Mouse (Mus musculus) brain, embryonic 14.5 days (tissue): ENCODE results near the gene Clps. TPM values are rescaled to one million over a fixed set of nuclear protein-coding genes. Genes with fewer than 3 reads are reported as not detected.

Experiments used
- DNase-seq: peaks from one replicate; pipeline ENCODE4 v3.0.0-alpha.2; 2011; ENCODE audit warnings: low read depth
- CTCF ChIP-seq: fragments of 200-500 bp; IDR thresholded peaks from 2 replicates; pipeline ENCODE4 v1.5.1; 2012; ENCODE audit warnings: inconsistent platforms, mild to moderate bottlenecking, moderate library complexity, borderline replicate concordance; ENCODE audit not compliant: insufficient read depth, insufficient read length; ENCODE audit errors: extremely low read depth
- POLR2A ChIP-seq: fragments of 200-500 bp; IDR thresholded peaks from 2 replicates; pipeline ENCODE4 v1.6.1; 2012; ENCODE audit warnings: mild to moderate bottlenecking, inconsistent platforms, borderline replicate concordance; ENCODE audit not compliant: poor library complexity, insufficient read depth, insufficient read length, severe bottlenecking; ENCODE audit errors: extremely low read depth
- polyA plus RNA-seq: library from polyadenylated mRNA; depleted of rRNA; stranded (reverse); fragments of >200 nt; gene quantifications from 2 replicates; pipeline ENCODE4 v1.2.3, GENCODE M21; 2012; rRNA removed

The Clps gene
- not detected in 2 replicates for polyA plus RNA-seq

- TF ChIP-seq CTCF (no peak), POLR2A (no peak)
- DNase-seq: no peak
These were observed at the start of gene Clps for GRCm38 (mm10) chr17:28560598-28560997. Gene Clps, minus strand, starts transcription at chr17:28560766.

- DNase-seq: no peak
These were observed 49.0 kb upstream of the Clps start for GRCm38 (mm10) chr17:28609543-28609942.

DNA sequence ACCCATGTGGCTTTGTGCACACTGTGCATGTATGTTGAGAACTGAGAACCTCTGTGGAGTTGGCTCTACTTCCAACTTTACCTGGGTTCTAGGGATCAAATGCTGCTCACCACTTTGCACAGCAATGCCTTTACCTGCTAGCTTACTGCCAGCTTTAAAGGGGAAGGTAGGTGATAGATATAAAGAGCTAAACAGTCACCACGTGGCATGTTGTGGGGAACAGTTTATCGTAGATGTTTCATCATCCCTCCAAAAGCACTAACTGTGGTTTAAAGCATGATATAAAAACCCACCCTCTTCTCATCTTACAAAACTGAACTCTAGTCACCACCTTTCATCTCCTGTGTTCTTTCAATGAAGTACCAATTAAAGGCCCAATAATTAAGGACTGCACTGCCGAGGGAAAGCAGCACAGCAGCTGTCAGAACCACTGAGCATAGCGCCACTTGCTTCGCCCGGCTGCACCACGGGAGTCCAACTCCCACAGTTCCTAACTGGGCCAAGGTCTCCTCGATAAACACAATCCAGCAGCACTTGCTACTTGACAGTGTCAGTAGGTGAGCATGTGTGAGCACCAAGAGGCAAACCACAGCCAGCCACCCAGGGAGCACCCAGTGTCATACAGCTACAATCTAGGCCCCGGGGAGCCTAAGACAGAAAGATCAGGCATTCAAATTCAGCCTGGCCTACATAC, 41.1 kb upstream of the Clps start:
- no peak for TF ChIP-seq CTCF
- no peak for TF ChIP-seq POLR2A
- DNase-seq: no peak

More at GRCm38 (mm10) chr17:28609543-28609942, 49.0 kb upstream of the Clps start:
- TF ChIP-seq CTCF (no peak), POLR2A (no peak)

DNA sequence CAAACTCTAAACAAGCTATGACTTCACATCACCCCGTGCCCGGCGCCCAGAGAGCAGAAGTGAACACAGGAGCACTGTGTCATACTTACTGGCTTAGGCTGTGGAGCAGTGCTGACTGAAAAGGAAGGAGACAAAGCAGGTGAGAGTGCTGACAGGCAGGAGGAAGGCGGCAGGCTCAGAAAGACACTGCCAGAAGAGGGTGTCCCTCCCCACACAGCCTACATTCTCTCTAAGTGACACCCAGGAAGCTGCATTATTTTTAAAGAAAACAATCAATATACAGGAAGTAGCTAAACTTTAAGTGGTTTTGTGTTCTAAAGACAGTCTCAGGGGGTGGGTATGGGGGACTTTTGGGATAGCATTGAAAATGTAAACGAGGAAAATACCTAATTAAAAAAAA, 40.2 kb upstream of the Clps start:
- DNase-seq: no peak
- TF ChIP-seq POLR2A (no peak), CTCF (no peak)

DNA sequence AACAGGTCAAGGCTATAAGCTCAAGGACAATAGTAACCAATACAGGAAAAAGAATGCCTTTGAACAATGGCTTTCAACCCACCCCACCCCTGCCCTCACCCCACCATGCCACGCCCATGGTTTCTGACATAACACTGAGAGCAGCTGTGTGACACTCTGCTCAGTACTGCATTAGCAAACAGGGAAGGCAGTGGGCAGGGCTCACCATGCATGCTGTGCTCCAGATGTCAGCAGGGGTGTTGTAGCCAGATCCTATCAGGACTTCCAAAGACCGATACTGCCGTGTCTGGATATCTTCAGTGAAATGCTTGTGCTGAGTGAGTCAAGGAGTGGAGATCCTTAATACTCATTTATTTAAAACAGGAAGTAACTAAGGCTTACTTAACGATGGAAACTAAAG, 33.4 kb upstream of the Clps start:
- no peak for DNase-seq
- no peak for TF ChIP-seq CTCF
- no peak for TF ChIP-seq POLR2A

GRCm38 (mm10) chr17:28592998-28593397, 32.4 kb upstream of the Clps start:
- peak; percentile 83 for DNase-seq
- TF ChIP-seq CTCF (peak; percentile 96), POLR2A (no peak)

- DNase-seq: no peak
- TF ChIP-seq CTCF: no peak
These were observed 30.9 kb upstream of the Clps start for GRCm38 (mm10) chr17:28591476-28591875.

DNA sequence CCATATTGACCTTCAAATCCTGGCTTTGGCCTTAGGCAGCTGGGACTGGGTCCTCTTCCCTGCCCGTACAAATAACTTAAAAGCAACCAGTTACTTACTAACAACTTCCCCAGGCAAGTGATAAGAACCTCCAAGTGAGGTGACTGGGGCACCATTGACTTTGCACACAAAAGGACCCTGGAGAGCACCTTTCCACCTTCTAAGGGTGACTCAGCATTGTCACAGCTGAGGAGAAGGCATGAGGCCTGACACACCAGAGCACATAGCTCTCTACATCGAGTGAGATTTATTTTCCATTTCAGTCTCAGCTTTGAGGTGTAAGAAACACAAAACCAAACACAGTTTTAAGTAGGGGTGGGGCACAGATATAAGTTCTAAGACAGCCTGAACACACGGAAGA, 30.0 kb upstream of the Clps start:
- TF ChIP-seq POLR2A (no peak), CTCF (no peak)
- DNase-seq: no peak

GRCm38 (mm10) chr17:28588591-28588990, 28.0 kb upstream of the Clps start:
- no peak for TF ChIP-seq POLR2A
- no peak for TF ChIP-seq CTCF
- no peak for DNase-seq

GRCm38 (mm10) chr17:28586509-28586908, 25.9 kb upstream of the Clps start:
- TF ChIP-seq POLR2A (no peak), CTCF (no peak)

GRCm38 (mm10) chr17:28581056-28581455, 20.5 kb upstream of the Clps start:
- TF ChIP-seq CTCF (no peak), POLR2A (no peak)
- no peak for DNase-seq

More at GRCm38 (mm10) chr17:28586509-28586908, 25.9 kb upstream of the Clps start:
- no peak for DNase-seq

GRCm38 (mm10) chr17:28580396-28580795, 19.8 kb upstream of the Clps start:
- DNase-seq: peak; percentile 58
- no peak for TF ChIP-seq POLR2A
- TF ChIP-seq CTCF: no peak
